Mouse (Mus musculus): ENCODE data around the gene Gabra6.

GRCm38 (mm10) chr11:42326262-42326661, 5.4 kb upstream of the Gabra6 start:
- no peak for TF ChIP-seq MYOG (IDR thresholded peaks at IDR 0.05; ENCODE audit: control insufficient read depth in 1 of 3, insufficient read depth in 1 of 3, insufficient read length in 2 of 3, low read depth in 2 of 3)
- TF ChIP-seq USF1 (IDR thresholded peaks at IDR 0.05; ENCODE audit: low read depth), result no peak
- TF ChIP-seq MAX (IDR thresholded peaks at IDR 0.05; ENCODE audit: low read depth), result no peak
- no peak for TF ChIP-seq POLR2A (IDR thresholded peaks at IDR 0.05; ENCODE audit: insufficient read length, low read depth)
- no peak for TF ChIP-seq TCF12 (IDR thresholded peaks at IDR 0.05; ENCODE audit: insufficient read depth, poor library complexity, severe bottlenecking)
